Mouse (Mus musculus): Measurements from ENCODE around the gene Serpina3n.

Serpina3n gene

DNA sequence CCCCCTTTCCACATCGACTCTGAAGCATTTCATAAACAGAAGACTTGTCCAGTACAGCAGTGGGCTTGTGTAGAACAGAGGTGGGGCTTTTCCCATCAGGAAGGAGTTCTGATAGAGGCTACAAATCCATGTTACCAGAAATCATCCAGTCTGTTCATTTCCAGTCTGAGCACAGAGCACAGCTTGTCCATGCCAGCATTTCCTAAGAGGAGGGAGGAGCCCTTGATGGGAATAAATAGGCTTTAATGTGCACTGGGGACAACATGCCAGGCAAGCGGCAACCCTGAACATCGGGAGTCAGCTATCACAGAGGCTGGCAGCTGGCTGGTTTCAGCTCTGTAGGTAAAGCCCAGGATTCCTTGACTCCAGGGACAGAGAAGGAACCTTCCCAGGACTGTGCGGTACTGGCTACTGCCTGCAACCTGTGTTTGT, at the start of gene Serpina3n:
Serpina3n (plus strand) TSS at position 276 of the 432 bp plus-strand sequence.
- 26% methylated on average over 4 of the region's 4 CpGs for WGBS

DNA sequence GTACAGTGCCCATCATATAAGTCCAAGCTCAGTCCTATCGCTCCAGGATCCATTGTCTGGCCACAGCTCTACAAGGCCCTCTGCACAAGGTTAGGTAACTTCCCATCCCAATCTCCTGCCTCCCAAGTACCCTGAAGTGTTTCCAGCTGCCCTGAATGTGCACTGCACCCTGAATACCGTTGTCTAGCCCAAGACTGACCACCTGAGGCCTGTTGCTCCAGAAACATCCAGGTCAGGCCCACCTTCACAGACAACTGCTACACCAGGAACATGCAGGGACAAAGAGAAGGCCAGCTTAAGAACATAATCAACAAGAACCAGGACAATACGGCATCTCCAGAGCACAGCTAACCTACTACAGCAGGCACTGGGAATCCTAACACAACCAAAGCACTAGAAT, 36.5 kb upstream of the Serpina3n start:
- 85% methylated on average over 3 of the region's 3 CpGs for WGBS

DNA sequence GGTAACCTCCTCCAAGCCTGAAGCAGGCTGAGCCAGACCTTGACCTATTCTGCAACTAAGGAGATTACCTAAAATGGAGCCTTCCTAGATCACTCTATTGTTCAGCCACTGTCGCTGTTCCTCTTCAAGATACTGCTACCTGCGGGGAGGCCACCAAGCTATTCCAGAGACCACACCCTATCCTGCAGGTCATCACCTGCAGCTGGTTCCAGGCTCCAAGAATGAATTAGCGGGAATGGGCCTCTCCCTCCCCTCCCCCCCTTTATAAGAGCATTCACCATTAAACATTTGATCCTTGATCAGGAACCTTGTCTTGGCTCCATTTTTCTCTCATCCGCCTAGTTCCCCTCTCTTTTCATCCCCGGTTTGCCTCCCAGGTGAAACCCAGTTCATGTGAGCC, 29.4 kb upstream of the Serpina3n start:
- 75% methylated on average over 5 of the region's 5 CpGs for WGBS

DNA sequence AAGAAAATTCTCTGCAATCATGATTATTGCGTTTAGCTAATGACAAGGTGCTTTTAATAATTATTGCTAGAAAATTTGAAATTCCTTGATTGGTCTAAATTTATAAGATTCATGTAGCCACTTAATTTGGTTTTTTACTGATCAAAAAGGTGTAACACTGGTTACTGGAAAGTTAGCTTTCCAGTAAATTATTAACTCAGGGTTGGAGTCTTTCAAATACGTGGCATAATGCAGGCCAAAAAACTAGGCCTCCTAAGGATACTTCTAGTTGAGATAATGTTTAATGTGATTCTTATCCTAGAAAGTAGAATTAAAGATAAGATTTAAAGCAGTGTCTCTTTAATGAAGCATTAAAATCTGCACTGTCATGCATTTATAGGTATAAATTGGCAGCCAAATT, 28.2 kb upstream of the Serpina3n start:
- WGBS: 86% methylated on average over 2 of the region's 2 CpGs

DNA sequence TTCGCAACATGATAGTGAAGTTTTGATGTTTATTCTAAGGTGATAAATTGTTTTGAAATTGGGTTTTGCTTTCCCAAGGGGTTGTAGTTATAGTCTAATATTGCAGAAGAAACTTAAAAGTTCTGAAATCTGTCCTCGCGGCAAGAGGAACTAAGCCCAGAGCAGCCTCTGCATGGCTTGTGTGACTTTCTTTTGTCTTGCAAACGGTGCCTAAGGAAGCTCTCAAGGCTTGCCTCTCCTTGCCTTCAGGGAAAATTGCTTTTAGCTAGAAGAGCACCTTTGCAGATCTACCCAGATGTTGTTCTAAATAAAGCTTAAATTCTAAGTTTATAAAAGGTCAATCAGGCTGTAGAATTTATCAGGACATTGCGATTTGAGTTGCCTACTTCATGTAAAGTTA, 27.7 kb upstream of the Serpina3n start:
- WGBS: 64% methylated on average over 5 of the region's 5 CpGs

DNA sequence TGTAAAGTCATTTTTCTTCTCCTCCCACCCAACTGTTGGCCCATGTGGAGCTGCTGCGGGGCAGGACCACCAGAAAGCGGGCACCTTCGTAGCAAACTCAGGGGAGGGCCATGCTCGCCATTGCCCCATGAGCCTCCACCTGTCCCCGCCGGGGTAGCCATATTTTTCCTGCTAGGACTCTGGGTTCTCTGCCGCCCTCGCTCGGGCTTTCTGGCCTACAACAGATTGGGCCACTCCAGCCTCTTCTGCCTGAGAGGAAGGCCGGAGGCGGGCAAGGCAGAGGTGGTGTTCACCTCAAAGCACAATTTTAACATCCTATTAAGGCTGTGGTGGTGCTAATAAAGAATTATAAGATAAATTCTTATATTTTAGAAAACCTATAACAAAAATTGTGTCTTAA, 26.7 kb upstream of the Serpina3n start:
- 94% methylated on average over 11 of the region's 11 CpGs for WGBS

DNA sequence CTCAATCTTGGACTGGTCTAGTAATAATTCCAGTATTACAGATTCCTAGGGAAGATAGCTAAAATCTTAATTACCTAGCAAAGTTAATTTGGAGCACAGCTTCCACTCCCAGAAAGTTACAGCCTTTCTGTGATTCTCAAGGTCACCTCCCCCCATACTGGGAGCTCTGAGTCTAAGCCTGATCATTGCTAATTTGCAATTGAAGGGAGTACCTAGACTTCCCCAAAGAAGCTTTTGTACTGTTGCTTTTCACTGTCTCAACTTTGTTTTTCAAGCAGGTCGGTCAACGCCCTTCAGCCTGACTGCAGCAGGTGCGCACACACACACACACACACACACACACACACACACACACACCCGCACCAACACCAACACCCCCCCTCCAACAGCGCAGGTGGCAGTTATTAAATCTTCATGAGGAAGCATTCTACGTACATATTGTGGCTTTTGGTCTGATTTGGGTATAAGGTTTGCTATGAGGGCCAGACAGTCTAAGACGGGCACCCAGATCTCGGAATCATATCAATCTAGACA, 25.4 kb upstream of the Serpina3n start:
- 88% methylated on average over 8 of the region's 8 CpGs for WGBS

DNA sequence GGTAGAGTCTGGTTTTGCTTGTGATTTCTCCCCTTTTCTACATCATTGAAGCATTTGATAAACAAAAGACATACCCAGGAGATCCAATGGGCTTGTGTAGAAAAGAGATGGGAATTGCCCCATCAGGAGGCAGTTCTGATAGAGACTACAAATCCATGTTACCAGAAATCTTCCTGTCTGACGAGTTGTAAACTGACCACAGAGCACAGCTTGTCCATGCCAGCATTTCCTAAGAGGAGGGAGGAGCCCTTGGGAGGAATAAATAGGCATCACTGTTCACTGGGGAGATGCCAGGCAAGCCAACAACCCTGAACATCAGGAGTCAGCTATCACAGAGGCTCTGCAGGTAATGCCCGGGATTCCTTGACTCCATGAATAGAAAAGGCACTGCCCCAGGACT, 19.7 kb upstream of the Serpina3n start:
- 57% methylated on average over 2 of the region's 2 CpGs for WGBS

DNA sequence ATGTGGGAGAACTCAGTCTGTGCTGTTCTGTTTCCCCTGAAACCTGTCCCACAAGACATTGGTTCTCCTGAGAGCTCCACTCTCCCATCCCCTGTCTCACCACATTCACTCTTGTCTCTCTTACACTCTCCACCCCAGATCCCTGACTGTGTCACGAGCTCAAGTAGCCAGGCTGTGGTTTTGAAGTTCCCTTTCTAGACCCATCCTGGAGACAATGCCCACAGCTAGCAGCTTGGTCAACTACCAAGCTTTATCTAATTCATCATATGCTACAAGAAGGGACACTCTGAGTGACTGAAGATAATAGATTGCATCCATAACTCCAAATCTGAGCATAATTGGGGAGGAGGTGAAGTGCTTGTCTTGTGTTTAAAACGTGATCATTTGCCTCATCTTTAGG, 15.5 kb upstream of the Serpina3n start:
- 76% methylated on average over 2 of the region's 2 CpGs for WGBS

DNA sequence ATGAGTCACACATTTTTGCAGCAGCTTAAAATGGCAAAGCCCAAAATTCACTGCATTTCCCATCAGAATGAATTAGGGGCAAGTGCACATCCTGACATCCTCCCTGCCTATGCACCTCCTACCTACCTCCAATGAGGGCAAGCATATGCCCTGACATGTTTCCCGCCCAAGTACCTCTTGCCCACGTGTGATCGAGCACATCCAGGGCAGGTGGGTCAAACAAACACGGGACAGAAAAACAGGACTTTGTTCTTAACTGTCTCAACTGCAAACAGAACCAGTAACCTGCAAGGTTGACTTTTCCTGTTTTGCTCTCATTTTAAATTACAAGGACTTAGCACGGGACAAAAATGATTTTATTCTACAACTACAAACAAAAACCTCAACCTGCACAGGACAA, 2.6 kb upstream of the Serpina3n start:
- 78% methylated on average over 5 of the region's 5 CpGs for WGBS

DNA sequence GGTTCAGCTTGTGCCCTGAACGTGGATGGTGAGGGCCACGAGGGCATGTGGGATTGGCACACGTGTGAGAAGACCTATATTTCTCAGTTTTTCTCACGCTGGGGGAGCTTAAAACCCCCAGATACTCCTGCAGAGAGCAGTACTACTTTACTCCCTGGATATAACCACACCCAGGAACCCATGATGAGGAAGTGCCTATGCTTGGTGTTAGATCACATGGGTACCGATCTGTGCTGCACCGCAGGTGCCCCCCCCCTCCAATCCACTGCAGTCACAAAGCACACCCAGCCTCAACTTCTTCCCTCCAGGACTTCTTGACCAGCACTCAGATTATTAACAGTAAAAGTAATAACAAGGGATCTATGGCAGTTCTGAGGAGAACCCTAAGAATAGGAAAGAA, 6.0 kb downstream of the Serpina3n start:
- WGBS: 91% methylated on average over 6 of the region's 6 CpGs

DNA sequence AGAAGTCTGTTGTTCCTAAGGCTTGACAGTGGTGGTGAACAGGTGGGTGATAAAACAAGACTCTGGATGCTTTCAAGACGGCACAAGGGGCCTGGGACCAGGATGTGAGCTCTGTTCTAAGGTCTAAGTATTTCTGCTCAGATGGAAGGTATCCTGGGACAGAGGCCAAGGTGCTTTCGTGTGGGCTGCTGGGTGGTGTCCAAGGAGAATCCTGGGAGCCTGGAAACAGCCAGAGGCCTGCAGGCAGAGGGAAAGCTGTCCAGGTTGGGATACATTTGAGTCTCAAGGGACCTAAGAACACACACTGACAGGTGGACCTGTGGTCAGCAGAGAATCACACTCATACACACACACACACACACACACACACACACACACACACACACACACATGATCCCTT, 8.0 kb downstream of the Serpina3n start:
- 53% methylated on average over 2 of the region's 2 CpGs for WGBS

DNA sequence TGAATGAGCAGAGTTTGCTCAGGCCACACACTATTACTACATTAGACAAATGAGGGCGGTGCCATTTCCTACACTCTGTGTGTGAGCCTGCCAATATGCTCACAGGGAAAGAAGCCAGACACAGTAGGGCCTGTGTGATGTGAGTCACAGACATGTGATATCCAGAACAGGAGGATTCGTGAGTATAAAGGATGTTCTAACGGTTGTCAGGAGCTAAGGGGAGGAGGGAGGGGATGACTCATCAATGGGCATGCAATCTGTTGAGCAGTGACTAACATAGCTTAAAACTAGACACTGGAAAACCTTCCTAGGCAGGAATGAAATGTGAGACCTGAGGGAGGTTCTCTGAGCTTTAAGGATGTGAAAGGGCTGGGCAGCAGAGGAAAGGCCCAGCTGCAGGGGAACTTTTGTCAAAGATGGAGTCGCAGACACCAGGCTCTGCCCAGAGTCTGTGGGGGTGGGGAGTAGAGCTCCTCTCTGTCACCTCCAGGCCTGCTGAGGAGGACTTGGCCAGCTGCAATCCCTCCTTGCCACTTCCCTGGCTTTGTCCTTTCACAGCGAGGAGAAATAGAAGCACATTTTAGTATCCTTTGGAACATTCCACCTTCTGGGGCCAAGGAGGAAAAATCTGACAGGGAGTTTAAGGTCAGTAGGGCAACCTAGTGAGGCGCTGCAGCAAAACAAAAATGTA, 9.2 kb downstream of the Serpina3n start:
- 30% methylated on average over 6 of the region's 6 CpGs for WGBS

DNA sequence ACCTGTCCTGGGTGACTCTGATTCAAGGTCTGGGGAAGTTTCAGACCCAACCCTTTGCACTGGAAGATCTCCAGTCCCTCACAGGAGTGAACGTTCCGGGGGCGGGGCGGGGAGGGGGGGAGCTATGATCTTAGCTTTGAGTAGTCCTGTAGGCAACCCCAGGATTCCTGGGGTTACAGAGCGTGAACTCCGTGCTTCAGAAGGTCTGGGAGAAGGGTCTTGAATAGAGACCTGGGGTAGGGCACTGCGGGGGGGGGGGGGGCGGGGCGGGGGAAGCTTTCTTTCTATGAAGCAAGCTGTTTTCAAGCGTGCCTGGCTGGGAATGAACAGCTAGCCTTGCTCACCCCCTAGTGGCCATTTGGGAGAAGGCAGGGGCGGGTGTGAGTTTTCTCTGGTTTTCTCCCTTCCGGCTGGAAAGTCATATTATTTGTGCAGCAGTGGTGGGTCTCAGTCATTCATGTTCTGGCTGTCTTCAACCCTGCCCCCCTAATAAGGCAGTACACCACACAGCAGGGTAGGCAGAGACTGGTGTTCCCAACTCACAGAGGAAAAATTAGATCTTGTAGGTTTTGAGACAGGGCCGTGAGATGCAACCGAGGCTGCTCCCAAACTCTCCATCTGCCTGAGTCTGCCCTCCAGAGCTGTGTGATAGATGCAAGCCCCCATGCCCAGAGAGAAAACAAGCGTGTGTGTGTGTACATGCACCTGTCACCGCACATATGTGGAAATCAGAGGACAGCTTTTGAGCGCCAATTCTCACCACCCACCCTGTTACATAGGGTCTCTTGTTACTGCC, 12.0 kb downstream of the Serpina3n start:
- WGBS: 12% methylated on average over 17 of the region's 17 CpGs

DNA sequence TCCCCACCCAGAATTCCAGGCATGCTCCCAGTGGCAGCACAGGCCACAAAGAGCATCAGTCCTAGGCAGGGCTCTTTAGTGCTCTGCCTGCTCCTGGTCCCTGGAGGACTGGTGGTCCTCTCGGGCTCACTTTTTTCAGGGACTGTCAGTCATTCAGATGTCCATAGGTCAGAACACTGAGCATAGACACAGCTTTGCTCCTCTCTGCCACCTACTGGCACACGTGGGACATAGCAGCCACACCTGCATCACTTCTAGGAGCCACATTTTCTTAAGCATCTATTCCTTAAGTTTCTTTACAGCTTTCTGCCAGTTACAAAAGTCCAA, 12.6 kb downstream of the Serpina3n start:
- 27% methylated on average over 2 of the region's 2 CpGs for WGBS

DNA sequence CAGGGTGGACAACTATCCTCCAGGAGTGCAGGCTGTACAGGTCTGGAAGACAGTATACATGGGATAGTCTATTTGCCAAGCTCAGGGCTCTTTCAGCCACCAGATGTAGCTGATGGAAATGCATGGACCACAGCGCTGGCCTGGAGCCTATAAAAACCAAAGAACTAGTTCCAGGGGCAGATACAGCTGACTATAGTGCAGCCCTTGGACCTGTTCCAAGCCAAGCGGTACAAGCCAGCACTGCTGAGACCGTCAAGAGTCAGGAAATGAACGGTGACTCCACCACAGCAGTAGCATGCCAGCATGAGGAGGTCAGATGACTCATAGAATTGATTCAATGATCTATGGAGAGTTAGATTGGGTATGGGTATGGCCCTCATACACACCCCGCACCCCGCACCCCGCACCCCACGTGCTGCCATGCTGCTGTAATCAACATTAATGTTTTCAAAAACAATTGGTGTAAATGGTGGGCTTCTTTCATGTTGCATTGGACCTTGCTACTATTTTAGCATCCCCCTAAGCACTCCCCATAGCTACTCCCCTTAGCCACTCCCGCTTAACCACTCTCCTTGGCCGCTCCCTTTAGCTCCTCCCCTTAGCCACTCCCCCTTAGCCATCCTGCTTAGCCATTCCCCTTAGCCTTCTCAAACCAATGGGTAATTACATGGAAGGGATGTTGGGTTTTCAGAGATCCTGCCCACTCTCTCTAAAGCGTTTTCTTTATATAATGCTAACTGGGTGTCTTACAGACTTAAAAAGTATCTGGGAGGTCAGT, 16.3 kb downstream of the Serpina3n start:
- WGBS: 72% methylated on average over 11 of the region's 11 CpGs

DNA sequence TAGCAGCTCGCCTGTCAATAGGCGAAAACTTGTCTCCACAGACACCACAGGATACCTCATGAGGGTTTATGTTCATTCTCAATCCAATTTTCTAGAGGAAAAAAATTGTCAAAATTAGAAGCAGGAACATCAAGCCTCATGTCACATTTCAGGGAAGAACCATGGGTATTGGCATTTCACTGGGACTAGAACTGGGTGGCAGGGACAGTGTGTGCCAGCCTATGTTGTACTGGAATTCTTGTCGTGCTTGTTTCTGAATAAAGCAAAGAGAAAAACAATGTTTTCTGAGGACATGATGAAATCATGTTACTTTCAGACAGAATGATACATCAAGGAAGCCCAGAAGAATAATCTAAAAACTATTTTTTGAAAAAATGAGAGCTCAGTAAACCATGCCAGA, 19.1 kb downstream of the Serpina3n start:
- 78% methylated on average over 3 of the region's 3 CpGs for WGBS

DNA sequence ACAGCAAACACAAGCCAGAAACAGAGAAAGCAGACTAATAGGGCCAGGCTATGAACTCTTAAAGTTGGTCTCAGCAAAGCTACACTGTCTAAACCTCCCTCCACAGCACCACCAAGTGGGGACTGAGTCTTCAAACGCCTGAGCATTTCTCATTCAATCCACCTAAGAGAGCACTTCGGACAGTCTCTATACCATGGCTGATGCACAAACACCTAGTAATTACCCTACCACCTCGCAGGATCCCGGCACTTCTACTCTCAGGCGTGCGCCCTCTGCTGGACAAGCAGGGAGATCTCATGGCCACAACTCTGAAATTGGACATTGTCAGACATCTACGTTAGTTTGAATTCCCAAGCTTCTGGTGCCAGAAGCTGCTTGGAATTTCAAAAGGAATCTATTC, 20.4 kb downstream of the Serpina3n start:
- WGBS: 3% methylated on average over 7 of the region's 7 CpGs

DNA sequence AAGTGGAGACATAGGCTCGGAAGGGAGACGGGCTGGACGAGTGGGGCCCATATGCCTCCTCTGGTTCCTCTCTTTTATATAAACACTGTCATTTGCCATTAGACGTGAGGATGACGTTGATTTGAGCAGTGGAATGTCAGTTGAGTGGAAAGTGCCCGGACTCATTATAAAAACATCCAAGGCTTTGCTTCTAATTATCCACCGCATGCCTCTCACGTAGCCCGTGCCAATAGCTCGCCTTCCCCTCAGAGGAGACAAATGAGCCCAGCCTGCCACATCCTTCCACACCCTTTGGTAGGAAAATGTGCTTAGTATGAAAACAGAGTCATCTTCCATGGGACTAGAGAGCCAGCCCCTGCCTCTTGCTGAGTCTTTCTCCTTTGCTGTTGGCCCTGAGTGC, 24.8 kb downstream of the Serpina3n start:
- WGBS: 70% methylated on average over 10 of the region's 10 CpGs

DNA sequence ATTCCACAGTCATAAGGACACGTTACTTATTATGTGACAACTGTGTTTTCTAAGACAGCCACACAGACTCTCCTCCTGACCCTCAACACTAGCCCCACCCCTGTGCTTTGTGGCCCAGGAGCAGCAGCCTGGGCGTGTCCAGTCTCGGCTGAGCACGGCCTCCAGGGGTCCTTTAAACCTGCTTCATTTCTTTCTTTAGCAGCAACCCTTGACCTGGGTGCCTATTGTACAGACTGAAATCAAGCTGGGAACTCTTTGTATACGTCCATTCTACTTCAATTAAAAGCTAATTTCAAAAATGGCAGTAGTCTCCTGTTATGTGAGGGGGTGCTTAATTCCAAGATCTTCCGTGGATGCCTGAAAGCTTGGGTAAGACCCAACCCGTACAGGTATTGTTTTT, 26.7 kb downstream of the Serpina3n start:
- 56% methylated on average over 7 of the region's 7 CpGs for WGBS

DNA sequence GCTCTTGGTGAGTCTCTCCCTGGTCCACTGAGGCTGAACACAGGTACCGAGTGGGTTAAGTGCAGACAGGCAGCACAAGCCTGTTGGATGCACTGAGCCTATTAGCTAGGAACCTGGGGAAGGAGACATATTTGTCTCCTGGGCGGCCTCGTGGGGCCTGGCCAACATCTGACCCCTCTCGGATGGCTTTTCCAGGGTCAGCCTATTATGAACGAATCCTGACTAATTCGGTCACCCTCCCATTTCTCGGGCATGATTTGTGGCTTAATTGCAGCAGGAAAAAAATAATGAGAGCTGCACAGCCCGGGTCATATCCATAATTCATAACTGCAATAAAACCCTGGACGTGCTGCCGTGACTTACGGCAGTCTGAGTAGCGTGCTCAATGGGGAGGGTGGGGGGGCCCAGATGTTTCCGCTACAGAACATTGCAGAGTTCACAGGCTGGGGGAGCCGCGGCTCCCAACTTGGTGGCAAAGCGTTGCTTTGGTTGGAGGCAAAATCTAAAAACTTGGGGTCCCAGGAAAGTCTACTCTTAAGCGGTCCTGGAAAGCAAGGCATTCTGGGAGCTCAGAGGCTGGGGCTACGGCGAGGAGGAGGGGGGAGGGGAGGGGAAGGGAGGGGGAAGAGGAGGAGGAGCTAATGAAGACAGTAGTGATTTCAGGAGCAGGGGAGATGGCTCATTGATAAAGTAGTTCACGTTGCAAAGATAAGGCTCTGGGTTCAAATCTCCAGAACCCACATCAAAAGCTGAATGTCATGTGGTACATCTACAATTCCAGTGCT, 27.6 kb downstream of the Serpina3n start:
- WGBS: 81% methylated on average over 20 of the region's 20 CpGs

All from cerebral cortex, adult 2 months (tissue).